Mouse (Mus musculus) midbrain, embryonic 10.5 days (tissue): ENCODE data around the gene Adamts18. TPM values are rescaled to one million over a fixed set of nuclear protein-coding genes. Genes with fewer than 3 reads are reported as not detected.

ENCODE experiments used
- DNase-seq: peaks from one replicate; pipeline ENCODE4 v3.0.0-alpha.2; 2017; ENCODE audit warnings: low spot score
- H3K27ac ChIP-seq: fragments of 300-500 bp; sonication (generic); replicated peaks from 2 replicates; pipeline ENCODE4 v1.5.1; 2016; ENCODE audit warnings: mild to moderate bottlenecking
- H3K27me3 ChIP-seq: fragments of 300-500 bp; sonication (generic); 2 replicates; pipeline ENCODE4 v1.6.1; 2016; ENCODE audit warnings: low read depth, mild to moderate bottlenecking; ENCODE audit not compliant: poor library complexity, severe bottlenecking
- H3K36me3 ChIP-seq: fragments of 300-500 bp; sonication (generic); 2 replicates; pipeline ENCODE4 v1.6.1; 2016; ENCODE audit warnings: mild to moderate bottlenecking, moderate library complexity
- H3K4me1 ChIP-seq: fragments of 300-500 bp; sonication (generic); 2 replicates; pipeline ENCODE4 v1.6.1; 2016
- H3K4me3 ChIP-seq: fragments of 300-500 bp; sonication (generic); 2 replicates; pipeline ENCODE4 v1.5.1; 2016; ENCODE audit warnings: mild to moderate bottlenecking, moderate library complexity
- H3K9me3 ChIP-seq: fragments of 300-500 bp; sonication (generic); replicated peaks from 2 replicates; pipeline ENCODE4 v1.6.1; 2016; ENCODE audit warnings: mild to moderate bottlenecking
- WGBS: fragments of 180-500 bp; shearing (Covaris S2); methylation state at CpG from one replicate; pipeline ENCODE4 v1.1.7; 2016; 5-methylcytosine and 5-hydroxymethylcytosine counted together
- polyA plus RNA-seq: library from polyadenylated mRNA; unstranded; fragments of >200 nt; fragmentation: Nextera tagmentation; extraction: Ambion mirVana; gene quantifications from 2 replicates; pipeline ENCODE4 v1.2.1, GENCODE M21; 2016

The Adamts18 gene
- polyA plus RNA-seq, 1 experiment from 2014 or later = 1.00 TPM

GRCm38 (mm10) chr8:113704968-113705367 is 143.6 kb downstream of the Adamts18 start:
- peak; percentile 25 for DNase-seq
- no peaks in the 10 kb centered on the region for H3K36me3 ChIP-seq
- peaks cover 8% of the 10 kb centered on the region for H3K4me1 ChIP-seq
- H3K9me3 ChIP-seq = no peaks in the 10 kb centered on the region
- no peaks in the 10 kb centered on the region for H3K27me3 ChIP-seq
- WGBS = 58% methylated on average over 7 of the region's 7 CpGs
- no peak overlapping the region for H3K27ac ChIP-seq
- H3K4me3 ChIP-seq = no peak overlapping the region

GRCm38 (mm10) chr8:113691622-113692343 is 156.8 kb downstream of the Adamts18 start:
- DNase-seq = no peak
- H3K27ac ChIP-seq = no peak overlapping the region
- WGBS = 84% methylated on average over 14 of the region's 14 CpGs

GRCm38 (mm10) chr8:113688543-113688915 is 160.0 kb downstream of the Adamts18 start:
- H3K4me3 ChIP-seq = no peak overlapping the region
- no peak for DNase-seq
- H3K36me3 ChIP-seq = no peaks in the 10 kb centered on the region
- no peaks in the 10 kb centered on the region for H3K4me1 ChIP-seq
- no peaks in the 10 kb centered on the region for H3K9me3 ChIP-seq
- H3K27ac ChIP-seq = no peak overlapping the region
- no peaks in the 10 kb centered on the region for H3K27me3 ChIP-seq
- WGBS = 87% methylated on average over 8 of the region's 8 CpGs

More at GRCm38 (mm10) chr8:113691622-113692343, 156.8 kb downstream of the Adamts18 start:
- Histone ChIP-seq H3K4me1 (no peaks in the 10 kb centered on the region), H3K36me3 (no peaks in the 10 kb centered on the region), H3K4me3 (no peak overlapping the region), H3K9me3 (no peaks in the 10 kb centered on the region), H3K27me3 (no peaks in the 10 kb centered on the region)

- H3K36me3 ChIP-seq = no peaks in the 10 kb centered on the region
- no peak for DNase-seq
- H3K4me1 ChIP-seq = no peaks in the 10 kb centered on the region
- H3K4me3 ChIP-seq = no peak overlapping the region
- H3K27ac ChIP-seq = no peak overlapping the region
- H3K9me3 ChIP-seq = no peaks in the 10 kb centered on the region
- 91% methylated on average over 17 of the region's 17 CpGs for WGBS
- H3K27me3 ChIP-seq = no peaks in the 10 kb centered on the region
Observed at GRCm38 (mm10) chr8:113687889-113688542, 160.5 kb downstream of the Adamts18 start.

- no peak for DNase-seq
- H3K9me3 ChIP-seq = no peaks in the 10 kb centered on the region
- WGBS = 78% methylated on average over 3 of the region's 3 CpGs
- no peaks in the 10 kb centered on the region for H3K36me3 ChIP-seq
- no peaks in the 10 kb centered on the region for H3K27me3 ChIP-seq
- H3K4me1 ChIP-seq = no peaks in the 10 kb centered on the region
- H3K4me3 ChIP-seq = no peak overlapping the region
- H3K27ac ChIP-seq = no peak overlapping the region
Observed at GRCm38 (mm10) chr8:113679361-113679760, 169.2 kb downstream of the Adamts18 start.

- WGBS = 92% methylated on average over 1 of the region's 1 CpGs
- no peaks in the 10 kb centered on the region for H3K27me3 ChIP-seq
- H3K9me3 ChIP-seq = no peaks in the 10 kb centered on the region
- H3K4me3 ChIP-seq = no peak overlapping the region
- no peak for DNase-seq
- H3K36me3 ChIP-seq = no peaks in the 10 kb centered on the region
- no peak overlapping the region for H3K27ac ChIP-seq
- H3K4me1 ChIP-seq = peaks cover 14% of the 10 kb centered on the region
Observed at GRCm38 (mm10) chr8:113676811-113677210, 171.7 kb downstream of the Adamts18 start.

GRCm38 (mm10) chr8:113675281-113675680 is 173.3 kb downstream of the Adamts18 start:
- no peaks in the 10 kb centered on the region for H3K36me3 ChIP-seq
- no peaks in the 10 kb centered on the region for H3K9me3 ChIP-seq
- WGBS = 90% methylated on average over 2 of the region's 2 CpGs
- no peak overlapping the region for H3K4me3 ChIP-seq
- H3K27ac ChIP-seq = no peak overlapping the region
- no peak for DNase-seq
- H3K4me1 ChIP-seq = peaks cover 14% of the 10 kb centered on the region
- no peaks in the 10 kb centered on the region for H3K27me3 ChIP-seq

GRCm38 (mm10) chr8:113674611-113675010 is 173.9 kb downstream of the Adamts18 start:
- Histone ChIP-seq H3K4me3 (no peak overlapping the region), H3K27ac (no peak overlapping the region), H3K9me3 (no peaks in the 10 kb centered on the region), H3K36me3 (no peaks in the 10 kb centered on the region), H3K4me1 (peaks cover 14% of the 10 kb centered on the region), H3K27me3 (no peaks in the 10 kb centered on the region)
- WGBS = 89% methylated on average over 3 of the region's 3 CpGs
- no peak for DNase-seq

- WGBS = 39% methylated on average over 3 of the region's 3 CpGs
- Histone ChIP-seq H3K36me3 (no peaks in the 10 kb centered on the region), H3K4me3 (no peak overlapping the region), H3K9me3 (no peaks in the 10 kb centered on the region), H3K4me1 (peaks cover 14% of the 10 kb centered on the region), H3K27me3 (no peaks in the 10 kb centered on the region), H3K27ac (no peak overlapping the region)
- no peak for DNase-seq
Observed at GRCm38 (mm10) chr8:113673300-113673699, 175.2 kb downstream of the Adamts18 start.

GRCm38 (mm10) chr8:113672599-113673255 is 175.8 kb downstream of the Adamts18 start:
- H3K4me1 ChIP-seq = peaks cover 14% of the 10 kb centered on the region
- no peaks in the 10 kb centered on the region for H3K27me3 ChIP-seq
- H3K4me3 ChIP-seq = no peak overlapping the region
- DNase-seq = no peak
- no peaks in the 10 kb centered on the region for H3K36me3 ChIP-seq
- H3K27ac ChIP-seq = no peak overlapping the region
- no peaks in the 10 kb centered on the region for H3K9me3 ChIP-seq
- 88% methylated on average over 11 of the region's 11 CpGs for WGBS

GRCm38 (mm10) chr8:113669924-113670323 is 178.6 kb downstream of the Adamts18 start:
- no peak overlapping the region for H3K4me3 ChIP-seq
- H3K27me3 ChIP-seq = no peaks in the 10 kb centered on the region
- DNase-seq = no peak
- 90% methylated on average over 10 of the region's 10 CpGs for WGBS
- H3K4me1 ChIP-seq = peaks cover 22% of the 10 kb centered on the region
- H3K36me3 ChIP-seq = no peaks in the 10 kb centered on the region
- H3K27ac ChIP-seq = no peak overlapping the region
- no peaks in the 10 kb centered on the region for H3K9me3 ChIP-seq

- no peaks in the 10 kb centered on the region for H3K9me3 ChIP-seq
- peaks cover 11% of the 10 kb centered on the region for H3K4me1 ChIP-seq
- DNase-seq = no peak
- H3K36me3 ChIP-seq = no peaks in the 10 kb centered on the region
- no peak overlapping the region for H3K4me3 ChIP-seq
- WGBS = 77% methylated on average over 16 of the region's 16 CpGs
- no peaks in the 10 kb centered on the region for H3K27me3 ChIP-seq
- peak overlapping the region; percentile 5; the same call in 1 of the 2 replicates for H3K27ac ChIP-seq
Observed at GRCm38 (mm10) chr8:113666714-113667432, 181.7 kb downstream of the Adamts18 start.
